Mouse (Mus musculus): Measurements from ENCODE around the gene Birc2. TPM values are rescaled to one million over a fixed set of nuclear protein-coding genes. Genes with fewer than 3 reads are reported as not detected.
"Not testable (repeated sequence)": the region's sequence is repeated elsewhere in the genome, so short reads cannot be mapped to it uniquely, and the experiment has no call there.

Birc2 gene
- 100 to 1,000 TPM; 138 to 145 TPM for polyA plus RNA-seq (2017; shearing (Covaris generic))

- ATAC-seq: peak; percentile 85
Observed at GRCm38 (mm10) chr9:7836905-7837805, at the start of gene Birc2. Gene Birc2, minus strand, starts transcription at chr9:7837064.

DNA sequence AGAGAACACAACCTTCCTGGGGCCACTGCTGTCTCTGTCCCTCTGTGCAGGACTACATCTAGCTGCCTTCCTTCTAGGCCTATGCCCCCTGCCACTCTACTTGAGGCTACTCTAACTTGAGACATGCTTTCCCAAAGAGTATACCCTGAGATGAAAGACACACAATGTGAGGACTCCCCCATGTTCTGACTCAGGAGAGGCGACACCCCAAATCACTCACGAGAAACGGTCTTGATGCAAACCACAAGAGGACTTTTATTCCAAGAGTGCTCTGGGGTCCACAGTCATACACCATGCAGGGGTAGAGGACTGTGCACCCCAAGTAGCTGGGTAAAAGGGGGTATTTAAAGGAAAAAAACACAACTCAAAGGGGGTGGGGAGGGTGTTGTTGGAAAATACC lies 47.5 kb upstream of the Birc2 start:
- ATAC-seq: no peak

DNA sequence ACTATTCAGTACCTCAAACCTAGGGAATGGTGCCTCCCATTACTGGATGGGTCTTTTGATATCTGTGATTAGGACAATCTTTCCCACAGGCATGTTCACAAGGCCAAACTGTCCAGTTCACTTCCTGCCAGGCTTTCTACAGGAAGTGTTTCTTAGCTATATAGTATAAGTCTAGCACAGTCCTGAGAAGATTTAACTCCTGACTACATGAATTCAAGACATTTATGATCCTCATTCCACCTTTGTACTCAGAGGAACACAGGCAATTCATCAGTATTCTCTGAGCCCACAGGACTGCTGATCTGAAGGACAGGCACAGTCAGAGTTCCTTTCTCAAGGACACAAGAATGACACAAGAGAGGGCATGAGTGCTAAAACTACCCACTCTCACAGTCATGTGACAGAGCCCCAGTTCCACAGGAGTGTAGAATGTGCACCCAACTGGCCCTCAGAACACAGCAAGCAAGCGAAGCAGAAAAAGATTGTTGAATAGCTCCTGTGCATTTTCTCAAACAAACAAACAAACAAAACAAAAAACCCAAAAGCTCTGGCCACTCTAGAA lies 45.5 kb upstream of the Birc2 start:
- no peak for ATAC-seq

DNA sequence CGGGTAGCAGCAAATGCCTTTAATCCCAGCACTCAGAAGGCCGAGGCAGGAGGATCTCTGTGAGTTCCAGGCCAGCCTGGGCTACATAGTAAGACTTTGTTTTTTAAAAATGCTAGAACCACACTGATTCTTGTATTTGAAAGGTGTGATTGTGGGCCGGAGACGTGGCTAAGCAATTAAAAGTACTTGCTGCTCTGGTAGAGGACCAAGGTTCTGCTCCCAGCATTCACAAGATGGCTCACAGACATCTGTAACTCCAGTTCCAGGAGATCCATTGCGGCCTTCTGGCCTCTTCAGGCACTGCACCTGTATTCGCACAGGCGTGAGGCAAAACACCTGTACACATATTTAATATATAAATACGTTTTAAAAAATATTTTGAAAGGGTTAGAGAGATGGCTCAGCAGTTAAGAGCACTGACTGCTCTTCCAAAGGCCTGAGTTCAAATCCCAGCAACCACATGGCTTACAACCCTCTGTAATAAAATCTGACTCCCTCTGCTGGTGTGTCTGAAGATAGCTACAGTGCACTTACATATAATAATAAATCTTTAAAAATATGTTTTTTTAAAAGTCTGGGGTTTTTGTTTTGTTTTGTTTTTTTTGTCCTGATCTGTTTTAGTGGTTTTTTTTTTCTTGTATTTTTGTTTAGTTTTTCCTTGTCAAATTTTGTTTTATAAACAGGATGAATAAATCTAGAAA lies 36.8 kb upstream of the Birc2 start:
- no peak for ATAC-seq

DNA sequence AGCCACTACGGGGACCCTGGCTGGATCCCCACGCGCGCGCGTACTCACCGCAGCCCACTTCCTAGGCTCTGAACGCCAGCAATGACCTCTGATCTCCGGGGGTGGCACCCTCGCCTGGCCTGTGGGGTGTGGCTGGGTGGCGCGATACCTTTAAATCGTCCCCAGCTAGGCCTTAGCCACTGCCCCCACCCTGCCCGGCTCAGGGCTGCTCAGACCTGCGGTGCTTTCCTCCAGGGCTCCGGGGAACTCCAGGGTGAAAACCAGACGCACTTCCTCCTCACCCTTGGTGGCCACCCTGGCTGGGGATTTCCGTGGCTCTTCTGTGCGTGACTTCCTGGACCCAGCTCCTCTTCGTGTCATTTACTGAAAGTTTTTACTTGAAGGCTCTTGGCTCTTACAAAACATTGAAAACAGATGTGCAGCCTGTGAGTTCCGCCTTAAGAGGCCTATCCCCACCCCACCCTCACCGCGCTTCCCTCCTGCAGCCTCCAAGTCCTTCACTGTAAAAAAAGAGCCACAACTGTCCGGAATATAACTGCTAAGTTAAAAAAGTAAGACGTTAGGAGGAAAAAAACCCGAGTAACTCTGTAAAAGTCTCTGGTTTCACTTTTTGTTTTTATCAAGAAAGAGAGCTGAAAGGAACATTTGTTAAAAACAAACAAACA lies 36.0 kb upstream of the Birc2 start, which contains the start of gene Birc3:
TSS of gene Birc3 (minus strand) at position 412 of the 665 bp plus-strand sequence.
- peak; percentile 79 for ATAC-seq

DNA sequence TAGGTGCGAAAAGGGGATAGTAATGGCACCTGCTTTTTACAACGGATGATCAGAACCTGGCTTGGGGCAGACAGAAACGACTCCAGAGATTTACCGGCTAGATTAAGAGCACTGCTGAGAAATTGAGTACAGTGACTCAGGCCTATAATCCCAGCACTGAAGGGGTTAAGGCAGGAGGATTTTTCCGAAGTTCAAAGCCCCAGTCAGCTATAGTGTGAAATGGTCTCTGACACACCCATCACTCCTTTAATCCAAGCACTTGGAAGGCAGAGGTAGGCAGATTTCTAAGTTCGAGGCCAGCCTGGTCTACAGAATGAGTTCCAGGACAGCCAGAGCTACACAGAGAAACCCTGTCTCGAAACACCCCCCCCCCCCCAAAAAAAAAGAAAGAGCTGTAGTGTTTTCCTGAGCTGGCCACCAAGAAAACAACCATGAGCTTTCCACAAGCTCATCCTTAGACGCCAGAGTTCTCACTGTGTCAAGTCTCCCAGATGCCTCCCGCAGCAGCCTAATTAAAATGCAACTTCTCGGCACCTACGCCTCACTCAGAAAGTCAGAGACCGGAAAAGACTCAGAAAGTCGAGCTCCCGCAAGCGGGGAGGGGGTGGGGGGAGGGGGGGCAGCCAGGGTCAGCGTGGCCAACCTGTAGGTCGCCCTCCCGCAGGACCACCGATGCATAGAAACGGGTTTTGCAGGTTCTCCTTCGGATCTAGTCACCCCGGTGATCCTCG lies 35.3 kb upstream of the Birc2 start:
- no peak for ATAC-seq

- ATAC-seq: peak; percentile 6
Observed at GRCm38 (mm10) chr9:7871316-7872043, 34.6 kb upstream of the Birc2 start.

GRCm38 (mm10) chr9:7870556-7871315 lies 33.9 kb upstream of the Birc2 start:
- peak; percentile 2 for ATAC-seq

DNA sequence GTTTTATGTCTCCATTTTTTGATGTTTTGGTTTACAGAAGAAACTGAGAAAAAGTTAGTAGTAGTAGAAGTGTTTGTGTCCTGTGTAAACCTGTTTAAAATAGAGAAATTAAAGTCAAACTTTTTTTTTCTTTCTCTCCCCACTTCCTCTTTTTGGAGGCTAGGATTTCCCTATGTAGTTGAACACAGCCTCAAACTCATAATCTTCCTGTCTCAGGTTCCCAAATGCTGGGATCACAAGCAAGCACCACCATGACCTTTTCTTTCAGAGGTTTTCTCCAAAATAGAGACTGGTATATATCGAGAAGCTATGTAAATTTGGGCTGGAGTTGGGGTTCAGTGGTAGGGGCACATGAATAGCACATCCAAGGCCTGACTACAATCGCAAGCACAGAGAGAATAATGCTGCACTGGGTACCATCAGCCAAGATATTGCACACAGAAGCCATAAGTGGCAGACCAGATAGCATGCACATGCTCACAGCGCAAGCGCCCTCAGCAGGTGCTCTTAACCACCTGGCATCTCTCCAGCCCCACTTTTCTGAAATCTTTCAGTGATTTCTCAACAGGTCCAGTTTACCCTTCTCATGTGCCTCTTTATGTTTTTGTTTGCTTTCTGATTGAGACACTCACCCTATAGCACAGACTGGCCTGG lies 32.1 kb upstream of the Birc2 start:
- ATAC-seq: no peak

DNA sequence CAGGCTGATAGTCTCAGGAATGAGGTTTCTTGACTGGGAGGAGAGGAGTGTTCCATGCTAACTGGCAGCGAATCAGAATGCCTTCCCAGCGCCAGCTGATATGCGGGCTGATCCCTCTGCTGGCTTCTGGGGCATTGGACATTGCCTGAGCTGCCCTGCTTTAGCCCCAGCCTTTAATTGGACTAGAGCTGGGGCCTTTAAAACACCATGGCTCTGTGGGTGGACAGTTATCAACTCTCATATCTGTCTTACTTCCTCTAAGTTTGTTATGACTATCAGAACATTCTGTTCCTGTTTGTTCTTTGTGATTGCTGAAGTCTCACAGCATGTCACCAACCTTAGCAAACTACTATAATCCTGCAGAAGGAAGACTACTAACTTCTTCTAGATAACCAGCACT lies 31.1 kb upstream of the Birc2 start:
- peak; percentile 13 for ATAC-seq

DNA sequence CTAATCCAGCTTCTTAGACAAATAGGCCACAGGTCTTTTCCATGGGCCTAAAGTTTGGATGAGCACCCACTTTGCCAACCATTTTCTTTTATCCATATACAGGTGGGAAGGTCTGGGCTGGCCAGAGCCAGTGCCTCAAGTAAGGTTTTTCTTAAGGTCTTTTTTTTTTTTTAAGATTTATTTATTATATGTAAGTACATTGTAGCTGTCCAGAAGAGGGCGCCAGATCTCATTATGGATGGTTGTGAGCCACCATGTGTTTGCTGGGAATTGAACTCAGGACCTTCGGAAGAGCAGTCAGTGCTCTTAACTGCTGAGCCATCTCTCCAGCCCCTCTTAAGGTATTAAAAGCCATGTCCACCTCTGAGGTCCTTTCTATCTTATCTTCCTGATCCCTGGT lies 30.1 kb upstream of the Birc2 start:
- ATAC-seq: not testable (repeated sequence)

DNA sequence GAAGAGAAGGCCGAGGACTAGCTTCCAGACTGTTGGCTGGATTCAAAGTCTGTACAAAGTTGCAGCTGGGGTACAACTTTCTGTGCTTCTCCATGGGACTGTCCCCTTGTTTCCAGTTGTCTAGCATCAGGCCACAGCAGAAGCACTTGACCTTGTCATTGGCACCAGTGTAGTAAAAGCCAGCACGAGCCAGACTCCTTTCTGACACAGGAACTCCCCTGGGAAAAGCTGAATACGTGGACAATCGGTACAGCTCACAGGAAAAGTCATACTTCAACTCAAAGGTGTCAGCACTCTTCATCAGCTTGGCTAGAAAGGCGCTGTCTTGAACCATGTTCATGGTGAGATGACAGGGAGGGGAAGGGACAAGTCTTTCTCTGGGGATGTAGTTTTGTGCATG lies 24.1 kb upstream of the Birc2 start:
- ATAC-seq: no peak

DNA sequence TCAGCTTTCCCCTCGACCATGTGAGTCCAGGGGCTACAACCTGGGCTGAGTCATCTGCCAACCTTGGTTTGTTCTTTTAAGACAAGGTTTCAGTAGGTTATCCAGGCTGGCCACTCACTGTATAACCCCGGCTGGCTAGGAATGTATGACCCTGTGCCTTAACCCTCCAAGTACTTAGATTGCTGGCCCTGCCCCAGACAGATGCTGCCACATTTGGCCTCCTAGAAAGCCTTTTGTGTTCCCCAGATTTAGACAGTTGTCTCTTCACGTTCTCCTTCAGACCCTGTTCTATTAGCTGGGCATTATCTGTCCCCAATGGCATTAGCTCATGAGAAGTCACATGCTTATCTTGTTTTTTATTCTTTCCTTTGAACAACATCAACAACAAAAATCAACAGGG lies 19.0 kb upstream of the Birc2 start:
- ATAC-seq: no peak

DNA sequence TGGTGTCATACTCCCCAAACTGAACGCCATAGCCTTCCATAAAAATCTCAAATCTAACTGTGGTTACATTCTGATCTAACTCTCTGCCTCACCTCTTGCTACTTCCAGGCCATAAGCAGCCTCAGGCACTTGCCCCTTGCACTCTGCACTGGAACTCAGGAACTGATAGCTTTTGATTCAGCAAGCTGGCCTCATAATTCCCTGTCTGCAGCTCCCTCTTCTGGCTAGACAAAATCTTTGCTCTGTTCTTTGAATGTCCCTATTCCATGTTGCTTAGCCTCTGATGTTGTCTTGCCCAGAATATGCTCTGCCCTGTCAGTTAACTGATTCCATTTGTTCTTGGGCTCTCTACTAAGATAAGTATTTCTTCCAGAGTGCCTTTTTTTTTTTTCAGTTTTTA lies 18.5 kb upstream of the Birc2 start:
- ATAC-seq: peak; percentile 65

DNA sequence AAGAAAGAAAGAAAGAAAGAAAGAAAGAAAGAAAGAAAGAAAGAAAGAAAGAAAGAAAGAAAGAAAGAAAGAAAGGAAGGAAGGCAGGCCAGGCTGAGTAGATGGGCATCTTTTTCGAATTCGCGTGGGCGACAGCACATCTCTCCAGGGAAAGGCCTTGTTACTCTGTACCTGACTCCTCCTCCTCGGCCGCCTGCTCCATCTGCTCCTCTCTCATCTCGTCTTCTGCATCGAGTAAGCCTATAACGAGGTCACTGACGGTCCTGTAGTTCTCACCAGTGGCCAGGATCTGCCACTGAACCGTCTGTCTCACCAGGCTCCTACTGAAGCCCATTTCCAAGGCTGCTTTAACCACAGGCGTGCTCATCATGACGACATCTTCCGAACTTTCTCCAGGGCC lies 17.3 kb upstream of the Birc2 start:
- not testable (repeated sequence) for ATAC-seq

GRCm38 (mm10) chr9:7852346-7853230 lies 15.7 kb upstream of the Birc2 start:
- no peak for ATAC-seq

- no peak for ATAC-seq
Observed at GRCm38 (mm10) chr9:7851841-7852240, 15.0 kb upstream of the Birc2 start.

DNA sequence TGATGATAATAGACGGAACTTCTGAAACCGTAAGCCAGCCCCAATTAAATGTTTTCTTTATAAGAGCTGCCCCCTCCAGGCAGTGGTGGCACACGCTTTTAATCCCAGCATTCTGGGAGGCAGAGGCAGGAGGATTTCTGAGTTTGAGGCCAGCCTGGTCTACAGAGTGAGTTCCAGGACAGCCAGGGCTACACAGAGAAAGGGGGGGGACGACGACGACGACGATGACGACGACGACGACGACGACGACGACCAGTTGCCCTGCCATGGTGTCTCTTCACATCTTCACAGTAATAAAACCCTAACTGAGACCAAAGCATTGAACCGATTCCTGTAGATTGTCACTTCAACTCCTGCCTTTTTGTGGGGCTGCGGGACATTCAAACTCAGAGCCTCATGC lies 11.3 kb upstream of the Birc2 start:
- no peak for ATAC-seq

- peak; percentile 58 for ATAC-seq
Observed at GRCm38 (mm10) chr9:7846667-7847199, 9.9 kb upstream of the Birc2 start.
